Mouse (Mus musculus) retina, postnatal 1 day (tissue): ENCODE data around the gene Ndufs3.
"Not testable (repeated sequence)": the region's sequence is repeated elsewhere in the genome, so short reads cannot be mapped to it uniquely, and the experiment has no call there.

ENCODE experiments used
- DNase-seq: peaks from one replicate; pipeline ENCODE4 v3.0.0-alpha.2; 2012

Gene Ndufs3

GRCm38 (mm10) chr2:90904856-90905224 lies 213 bp upstream of the Ndufs3 start:
- DNase-seq, result no peak

- no peak for DNase-seq
These were observed 1.2 kb downstream of the Ndufs3 start for GRCm38 (mm10) chr2:90903398-90903797.

- not testable (repeated sequence) for DNase-seq
These were observed 10.3 kb downstream of the Ndufs3 start for GRCm38 (mm10) chr2:90894299-90894677.

GRCm38 (mm10) chr2:90893673-90894298 lies 10.8 kb downstream of the Ndufs3 start:
- no peak for DNase-seq

GRCm38 (mm10) chr2:90889550-90890548 lies 14.8 kb downstream of the Ndufs3 start:
- peak; percentile 78 for DNase-seq

- DNase-seq, result no peak
These were observed 17.0 kb downstream of the Ndufs3 start for GRCm38 (mm10) chr2:90887627-90888026.

- peak; percentile 54 for DNase-seq
These were observed 18.2 kb downstream of the Ndufs3 start for GRCm38 (mm10) chr2:90886436-90886835.

- DNase-seq, result peak; percentile 73
These were observed 19.2 kb downstream of the Ndufs3 start, which contains the start of gene C1qtnf4 for GRCm38 (mm10) chr2:90885218-90886041. Gene C1qtnf4, plus strand, starts transcription at chr2:90885860.

- DNase-seq, result no peak
These were observed 22.8 kb downstream of the Ndufs3 start for GRCm38 (mm10) chr2:90881824-90882223.

GRCm38 (mm10) chr2:90880144-90880785 lies 24.4 kb downstream of the Ndufs3 start:
- DNase-seq, result peak; percentile 64

- DNase-seq, result no peak
These were observed 25.2 kb downstream of the Ndufs3 start for GRCm38 (mm10) chr2:90879419-90879818.

GRCm38 (mm10) chr2:90877584-90878259 lies 26.9 kb downstream of the Ndufs3 start:
- no peak for DNase-seq

GRCm38 (mm10) chr2:90875239-90875638 lies 29.4 kb downstream of the Ndufs3 start:
- no peak for DNase-seq

GRCm38 (mm10) chr2:90874025-90874424 lies 30.6 kb downstream of the Ndufs3 start:
- DNase-seq, result no peak

GRCm38 (mm10) chr2:90871180-90871961 lies 33.3 kb downstream of the Ndufs3 start:
- no peak for DNase-seq

- no peak for DNase-seq
These were observed 34.5 kb downstream of the Ndufs3 start for GRCm38 (mm10) chr2:90870136-90870601.

- peak; percentile 79 for DNase-seq
These were observed 38.1 kb downstream of the Ndufs3 start for GRCm38 (mm10) chr2:90866524-90866923.

GRCm38 (mm10) chr2:90864184-90864583 lies 40.4 kb downstream of the Ndufs3 start:
- DNase-seq, result no peak

- DNase-seq, result no peak
These were observed 43.1 kb downstream of the Ndufs3 start for GRCm38 (mm10) chr2:90861486-90861885.

- DNase-seq, result no peak
These were observed 54.2 kb downstream of the Ndufs3 start for GRCm38 (mm10) chr2:90850401-90850800.

GRCm38 (mm10) chr2:90848331-90848730 lies 56.3 kb downstream of the Ndufs3 start:
- no peak for DNase-seq
